In the genomic region with DNA sequence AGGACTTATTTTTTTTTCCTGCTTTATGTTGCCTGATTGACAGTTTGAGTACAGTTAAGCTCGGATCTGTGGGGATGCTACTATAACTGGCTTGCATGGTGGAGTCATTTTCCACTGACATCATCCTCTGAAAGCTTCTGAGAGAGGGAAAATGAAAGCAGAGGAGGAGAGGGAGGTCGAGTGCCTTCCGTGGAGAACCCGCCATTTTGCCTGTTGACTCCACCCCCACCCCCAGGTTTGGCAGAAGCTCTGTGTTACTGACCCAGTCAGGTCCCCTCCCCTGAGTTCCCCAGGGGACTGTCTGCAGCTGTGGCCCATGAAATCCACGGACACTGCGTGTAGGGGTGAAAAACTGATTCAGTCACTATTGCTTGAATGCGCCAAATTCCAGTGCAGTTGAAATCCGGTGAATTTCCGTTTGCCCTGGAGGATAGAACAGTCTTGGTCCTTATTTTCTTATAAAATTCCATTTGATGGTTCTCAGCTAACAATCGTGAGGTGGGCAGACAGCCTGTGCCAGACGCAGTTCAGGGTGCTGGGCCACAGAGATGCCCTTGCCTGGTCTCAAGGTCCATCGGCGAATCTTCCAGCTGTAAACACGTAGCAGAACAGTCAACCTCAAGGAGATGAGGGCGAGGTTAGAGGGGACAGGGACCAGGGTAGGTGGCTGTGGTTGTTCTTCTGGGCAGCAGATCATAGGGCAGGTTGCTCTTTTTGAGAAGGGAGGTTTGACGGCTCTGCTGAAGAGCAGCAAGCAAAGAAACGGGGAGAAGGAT, we compare ENCODE assay signal across 8 mouse cellular contexts. TPM values are rescaled to one million over a fixed set of nuclear protein-coding genes. Genes with fewer than 3 reads are reported as not detected.
DNase-seq lines count a peak whose midpoint lies in the region; ATAC-seq and TF ChIP-seq lines count a peak whose summit lies in the region.

No protein-coding gene starts in this region.

- TF ChIP-seq CTCF in kidney, adult 2 months (conservative IDR thresholded peaks at IDR 0.05; ENCODE audit: insufficient read depth, insufficient read length, low read depth, low read length) = no peak
- no peak for TF ChIP-seq CTCF in Patski (IDR thresholded peaks at IDR 0.05)

- no peak overlapping the region for H3K9ac ChIP-seq in limb, embryonic 11.5 days (ENCODE audit: low read length)

- peak; percentile 12 for ATAC-seq in Patski
- ATAC-seq in limb, embryonic 11.5 days (ENCODE audit: insufficient number of reproducible peaks, low FRiP score, low TSS enrichment, low read depth) = no peak

- H3K4me1 ChIP-seq in kidney, adult 2 months (ENCODE audit: control insufficient read depth, insufficient read depth, low read length) = peaks cover 39% of the 10 kb centered on the region
- peaks cover 88% of the 10 kb centered on the region for H3K4me1 ChIP-seq in heart, embryonic 10.5 days
- H3K4me1 ChIP-seq in limb, embryonic 11.5 days (ENCODE audit: control insufficient read depth, insufficient read depth, low read length) = peaks cover 23% of the 10 kb centered on the region

- DNase-seq in kidney, adult 2 months = peak; percentile 55
- DNase-seq in kidney, adult 9 months = no peak
- no peak for DNase-seq in Patski (ENCODE audit: low read depth, low spot score)
- DNase-seq in heart, embryonic 10.5 days (ENCODE audit: low spot score) = no peak
- DNase-seq in limb, embryonic 11.5 days (ENCODE audit: low spot score) = no peak
- no peak for DNase-seq in urinary bladder, adult 18-20 months (ENCODE audit: low spot score in 2 of 2)
- no peak for DNase-seq in thymus, postnatal 10 days (ENCODE audit: low spot score in 2 of 2)
- no peak for DNase-seq in spleen, postnatal 14 days (ENCODE audit: low spot score in 2 of 2)

- no peak overlapping the region for H3K4me2 ChIP-seq in limb, embryonic 11.5 days (ENCODE audit: low read depth, severe bottlenecking)

- H3K27me3 ChIP-seq in kidney, adult 2 months (replicated peaks; ENCODE audit: control insufficient read depth, insufficient read depth, low read length) = no peaks in the 10 kb centered on the region
- no peaks in the 10 kb centered on the region for H3K27me3 ChIP-seq in Patski
- no peaks in the 10 kb centered on the region for H3K27me3 ChIP-seq in heart, embryonic 10.5 days (ENCODE audit: insufficient read depth, poor library complexity, severe bottlenecking)
- H3K27me3 ChIP-seq in limb, embryonic 11.5 days (ENCODE audit: control insufficient read depth, insufficient read depth, low read length) = no peaks in the 10 kb centered on the region

- H3K27ac ChIP-seq in kidney, adult 2 months (ENCODE audit: insufficient read depth, low read depth, low read length) = peak overlapping the region; percentile 90
- H3K27ac ChIP-seq in heart, embryonic 10.5 days = peak overlapping the region; percentile 88
- peak overlapping the region; percentile 23; the same call in 1 of the 2 replicates for H3K27ac ChIP-seq in limb, embryonic 11.5 days (replicated peaks; ENCODE audit: low read depth, low read length)

- 38% methylated on average over 17 of the region's 17 CpGs for WGBS in kidney, adult 2 months
- WGBS in heart, embryonic 10.5 days = 69% methylated on average over 17 of the region's 17 CpGs
- 81% methylated on average over 17 of the region's 17 CpGs for WGBS in limb, embryonic 11.5 days

- POLR2A ChIA-PET in Patski (lab: Charles Lee) = interaction anchor here (0.8 kb wide), 1 partner anchor 34 kb away, joined by 3 read pairs; no protein-coding TSS in a partner anchor

- TF ChIP-seq POLR2A in kidney, adult 2 months (IDR thresholded peaks at IDR 0.05; ENCODE audit: low read depth, low read length) = no peak

- no peak overlapping the region for H3K4me3 ChIP-seq in kidney, adult 2 months (ENCODE audit: insufficient read depth, low read depth, low read length)
- H3K4me3 ChIP-seq in heart, embryonic 10.5 days = 0 out of 2 replicates have a peak overlapping the region, but pooled peaks have one; percentile 12
- H3K4me3 ChIP-seq in limb, embryonic 11.5 days (ENCODE audit: low read depth, low read length) = no peak overlapping the region

- CTCF ChIA-PET in Patski (lab: Charles Lee) = interaction anchor here (1.2 to 1.3 kb wide), 2 partner anchors 10 to 16 kb away, joined by 3 to 4 read pairs; no protein-coding TSS in a partner anchor

- in situ Hi-C loops in Patski (cut with MboI; ENCODE audit: low pct_unique_long_range_greater_than_20kb) = no loop called here

- no peaks in the 10 kb centered on the region for H3K36me3 ChIP-seq in kidney, adult 2 months (ENCODE audit: control insufficient read depth, insufficient read depth, low read length)
- H3K36me3 ChIP-seq in heart, embryonic 10.5 days = 0 out of 2 replicates have a peak, but pooled peaks cover 7% of the 10 kb centered on the region
- no peaks in the 10 kb centered on the region for H3K36me3 ChIP-seq in limb, embryonic 11.5 days (ENCODE audit: control insufficient read depth, insufficient read depth, low read length)

- no peaks in the 10 kb centered on the region for H3K9me3 ChIP-seq in heart, embryonic 10.5 days
- no peaks in the 10 kb centered on the region for H3K9me3 ChIP-seq in limb, embryonic 11.5 days (ENCODE audit: control insufficient read depth, low read length)

RNA-seq across cellular contexts. Expression of a gene that starts 20.9 kb away (rescaled TPM):
- 50.0 and 53.9 TPM in 2 replicates for polyA plus RNA-seq in kidney, adult 2 months (2012; rRNA removed)
- polyA plus RNA-seq in Patski (2021) = 132 TPM
- polyA plus RNA-seq in heart, embryonic 10.5 days (2016; fragmentation: Nextera tagmentation; extraction: Ambion mirVana) = 71.5 and 91.4 TPM in 2 replicates
- polyA plus RNA-seq in limb, embryonic 11.5 days (2014; fragmentation: Nextera tagmentation; extraction: Ambion mirVana) = 62.1 and 64.9 TPM in 2 replicates

Comparison
In these comparisons a context has a peak if more than half of its experiments do, and no peak if none do; other contexts are left out.
1. H3K27ac ChIP-seq: peak in every context shown above with its lines; median percentile 90 in kidney, adult 2 months; 88 in heart, embryonic 10.5 days; 23 in limb, embryonic 11.5 days.